Mouse (Mus musculus) testis, adult 2 months (tissue): ENCODE data around the gene Gm7544.

Source experiments
- CTCF ChIP-seq: fragments of 200-500 bp; IDR thresholded peaks from 2 replicates; pipeline ENCODE4 v1.5.1; 2012; ENCODE audit warnings: low read depth, mild to moderate bottlenecking, inconsistent platforms, low read length, moderate library complexity; ENCODE audit not compliant: control insufficient read depth, insufficient read depth, insufficient replicate concordance
- POLR2A ChIP-seq: fragments of 200-500 bp; IDR thresholded peaks from 2 replicates; pipeline ENCODE4 v1.6.1; 2012; ENCODE audit warnings: low read depth, mild to moderate bottlenecking, inconsistent platforms, low read length, moderate library complexity; ENCODE audit not compliant: control insufficient read depth

DNA sequence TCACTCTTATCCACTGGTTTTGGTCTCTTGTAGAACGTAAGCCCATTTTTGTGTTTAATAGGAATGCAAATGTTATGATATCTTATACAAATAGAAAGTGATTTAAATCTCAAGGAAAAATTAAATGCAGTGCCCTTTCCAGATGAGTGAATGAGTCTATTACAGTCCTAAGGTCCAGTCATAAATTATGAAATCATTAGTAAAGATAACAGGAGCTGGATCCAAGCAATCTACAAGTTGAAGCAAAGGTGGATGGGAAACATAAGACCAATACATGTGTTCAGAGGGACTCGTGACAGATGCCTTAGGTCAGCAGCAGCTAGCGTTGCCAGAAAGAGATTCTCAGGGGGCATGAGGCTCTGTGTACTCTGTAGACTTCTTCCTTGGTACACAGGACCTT lies 35.8 kb upstream of the Gm7544 start:
- TF ChIP-seq POLR2A (no peak), CTCF (no peak)
